Mouse (Mus musculus): ENCODE data around the gene Tubb1. TPM values are rescaled to one million over a fixed set of nuclear protein-coding genes. Genes with fewer than 3 reads are reported as not detected.

Tubb1 gene
- polyA plus RNA-seq, 1 experiment: 58.7 TPM

- DNase-seq (ENCODE audit: low read depth in 1 of 2, low spot score in 2 of 2): no peak
- Histone ChIP-seq H3K36me3 (ENCODE audit: control insufficient read depth, insufficient read depth, low read length) (peaks cover 7% of the 10 kb centered on the region), H3K4me3 (ENCODE audit: extremely low read depth, insufficient read depth, insufficient read length) (no peak overlapping the region), H3K27ac (ENCODE audit: insufficient read depth, low read length) (no peak overlapping the region), H3K27me3 (ENCODE audit: control insufficient read depth, insufficient read depth, low read length) (no peaks in the 10 kb centered on the region), H3K4me1 (ENCODE audit: control insufficient read depth, insufficient read depth, insufficient read length) (peaks cover 8% of the 10 kb centered on the region; the same call in 1 of the 2 replicates)
- 88% methylated on average over 7 of the region's 7 CpGs for WGBS
- TF ChIP-seq CTCF (IDR thresholded peaks at IDR 0.05; ENCODE audit: extremely low read depth, insufficient read depth, insufficient read length, insufficient replicate concordance): no peak
These were observed 20.4 kb downstream of the Tubb1 start for GRCm38 (mm10) chr2:174470786-174471405.

- no peak for DNase-seq (ENCODE audit: low read depth in 1 of 2, low spot score in 2 of 2)
- H3K27me3 ChIP-seq (ENCODE audit: control insufficient read depth, insufficient read depth, low read length): no peaks in the 10 kb centered on the region
- TF ChIP-seq CTCF (IDR thresholded peaks at IDR 0.05; ENCODE audit: extremely low read depth, insufficient read depth, insufficient read length, insufficient replicate concordance): no peak
- TF ChIP-seq POLR2A (IDR thresholded peaks at IDR 0.05; ENCODE audit: low read depth, low read length): no peak
- peaks cover 2% of the 10 kb centered on the region; the same call in 1 of the 2 replicates for H3K36me3 ChIP-seq (ENCODE audit: control insufficient read depth, insufficient read depth, low read length)
- peak overlapping the region; percentile 83 for H3K27ac ChIP-seq (ENCODE audit: insufficient read depth, low read length)
- H3K4me3 ChIP-seq (ENCODE audit: extremely low read depth, insufficient read depth, insufficient read length): peak overlapping the region; percentile 86
- WGBS: 4% methylated on average over 30 of the region's 30 CpGs
- H3K4me1 ChIP-seq (ENCODE audit: control insufficient read depth, insufficient read depth, insufficient read length): peaks cover 8% of the 10 kb centered on the region; the same call in 1 of the 2 replicates
These were observed 21.9 kb downstream of the Tubb1 start for GRCm38 (mm10) chr2:174472407-174472806.

GRCm38 (mm10) chr2:174472818-174473549 is 22.5 kb downstream of the Tubb1 start, which contains the start of gene Prelid3b:
Prelid3b (minus strand) TSS chr2:174473081.
- Histone ChIP-seq H3K27ac (ENCODE audit: insufficient read depth, low read length) (peak within 1 kb of the TSS; percentile 83), H3K4me3 (ENCODE audit: extremely low read depth, insufficient read depth, insufficient read length) (peak within 1 kb of the TSS; percentile 86), H3K27me3 (ENCODE audit: control insufficient read depth, insufficient read depth, low read length) (no peaks in the 10 kb centered on the region), H3K36me3 (ENCODE audit: control insufficient read depth, insufficient read depth, low read length) (peaks cover 2% of the 10 kb centered on the region; the same call in 1 of the 2 replicates), H3K4me1 (ENCODE audit: control insufficient read depth, insufficient read depth, insufficient read length) (peaks cover 8% of the 10 kb centered on the region; the same call in 1 of the 2 replicates)
- 1% methylated on average over 53 of the region's 53 CpGs for WGBS
- DNase-seq (ENCODE audit: low read depth in 1 of 2, low spot score in 2 of 2): peak; percentile 98 to 100
- TF ChIP-seq POLR2A (IDR thresholded peaks at IDR 0.05; ENCODE audit: low read depth, low read length) (peak; percentile 52; the same call in 1 of the 2 replicates), CTCF (IDR thresholded peaks at IDR 0.05; ENCODE audit: extremely low read depth, insufficient read depth, insufficient read length, insufficient replicate concordance) (no peak)

- no peak for DNase-seq (ENCODE audit: low read depth in 1 of 2, low spot score in 2 of 2)
- Histone ChIP-seq H3K4me1 (ENCODE audit: control insufficient read depth, insufficient read depth, insufficient read length) (peaks cover 8% of the 10 kb centered on the region; the same call in 1 of the 2 replicates), H3K36me3 (ENCODE audit: control insufficient read depth, insufficient read depth, low read length) (no peaks in the 10 kb centered on the region), H3K4me3 (ENCODE audit: extremely low read depth, insufficient read depth, insufficient read length) (peak overlapping the region; percentile 38; the same call in 1 of the 2 replicates), H3K27me3 (ENCODE audit: control insufficient read depth, insufficient read depth, low read length) (no peaks in the 10 kb centered on the region), H3K27ac (ENCODE audit: insufficient read depth, low read length) (peak overlapping the region; percentile 47; the same call in 1 of the 2 replicates)
- TF ChIP-seq POLR2A (IDR thresholded peaks at IDR 0.05; ENCODE audit: low read depth, low read length) (no peak), CTCF (IDR thresholded peaks at IDR 0.05; ENCODE audit: extremely low read depth, insufficient read depth, insufficient read length, insufficient replicate concordance) (no peak)
- WGBS: 86% methylated on average over 5 of the region's 5 CpGs
These were observed 23.0 kb downstream of the Tubb1 start for GRCm38 (mm10) chr2:174473550-174473927.

- WGBS: 89% methylated on average over 3 of the region's 3 CpGs
- Histone ChIP-seq H3K4me3 (ENCODE audit: extremely low read depth, insufficient read depth, insufficient read length) (no peak overlapping the region), H3K36me3 (ENCODE audit: control insufficient read depth, insufficient read depth, low read length) (no peaks in the 10 kb centered on the region), H3K27me3 (ENCODE audit: control insufficient read depth, insufficient read depth, low read length) (no peaks in the 10 kb centered on the region), H3K4me1 (ENCODE audit: control insufficient read depth, insufficient read depth, insufficient read length) (peaks cover 3% of the 10 kb centered on the region; the same call in 1 of the 2 replicates), H3K27ac (ENCODE audit: insufficient read depth, low read length) (no peak overlapping the region)
- TF ChIP-seq POLR2A (IDR thresholded peaks at IDR 0.05; ENCODE audit: low read depth, low read length) (no peak), CTCF (IDR thresholded peaks at IDR 0.05; ENCODE audit: extremely low read depth, insufficient read depth, insufficient read length, insufficient replicate concordance) (no peak)
- DNase-seq (ENCODE audit: low read depth in 1 of 2, low spot score in 2 of 2): no peak
These were observed 27.2 kb downstream of the Tubb1 start for GRCm38 (mm10) chr2:174477543-174478319.

GRCm38 (mm10) chr2:174478746-174479145 is 28.3 kb downstream of the Tubb1 start:
- H3K4me3 ChIP-seq (ENCODE audit: extremely low read depth, insufficient read depth, insufficient read length): no peak overlapping the region
- no peak for DNase-seq (ENCODE audit: low read depth in 1 of 2, low spot score in 2 of 2)
- H3K27me3 ChIP-seq (ENCODE audit: control insufficient read depth, insufficient read depth, low read length): no peaks in the 10 kb centered on the region
- H3K27ac ChIP-seq (ENCODE audit: insufficient read depth, low read length): no peak overlapping the region
- H3K4me1 ChIP-seq (ENCODE audit: control insufficient read depth, insufficient read depth, insufficient read length): no peaks in the 10 kb centered on the region; the same call in 1 of the 2 replicates
- TF ChIP-seq POLR2A (IDR thresholded peaks at IDR 0.05; ENCODE audit: low read depth, low read length) (no peak), CTCF (IDR thresholded peaks at IDR 0.05; ENCODE audit: extremely low read depth, insufficient read depth, insufficient read length, insufficient replicate concordance) (no peak)
- 68% methylated on average over 5 of the region's 5 CpGs for WGBS
- no peaks in the 10 kb centered on the region for H3K36me3 ChIP-seq (ENCODE audit: control insufficient read depth, insufficient read depth, low read length)
